ENCODE assay signal across 12 mouse cellular contexts in the genomic region with DNA sequence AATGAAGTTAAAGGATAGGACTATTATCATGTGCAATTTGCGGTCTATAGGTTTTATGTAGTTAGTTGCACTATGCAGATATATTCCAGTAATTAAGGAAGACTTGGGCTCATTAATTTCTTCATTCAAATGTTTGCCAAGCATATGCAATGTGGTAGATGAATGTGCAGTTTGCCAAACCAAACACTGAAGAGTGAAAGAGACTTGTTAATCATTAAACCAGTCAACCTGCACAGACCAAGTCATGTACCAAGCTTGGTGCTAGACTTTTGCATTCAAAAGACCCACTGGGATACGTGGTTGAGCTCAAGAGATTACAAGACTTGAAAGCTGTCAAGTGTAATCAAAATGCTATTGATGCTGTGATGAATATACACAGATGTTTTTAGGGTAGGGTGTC. TPM values are rescaled to one million over a fixed set of nuclear protein-coding genes. Genes with fewer than 3 reads are reported as not detected.
DNase-seq lines count a peak whose midpoint lies in the region; ATAC-seq and TF ChIP-seq lines count a peak whose summit lies in the region.
"Had no signal": no experiment of that assay in that cellular context is flagged by ENCODE, and none has a peak within 500 bp of the region (broad histone marks: within the 10 kb centered on the region; RNA-seq: fewer than 3 reads in every experiment).

No protein-coding gene starts in this region.

- no peak overlapping the region for H3K4me3 ChIP-seq in heart, embryonic 10.5 days
- peak overlapping the region; percentile 85; the same call in 1 of the 2 replicates for H3K4me3 ChIP-seq in lung, embryonic 15.5 days
- H3K4me3 ChIP-seq in intestine, embryonic 14.5 days (ENCODE audit: low read depth, low read length): no peak overlapping the region
- H3K4me3 ChIP-seq in liver, postnatal 0 days (ENCODE audit: low read depth, low read length): 0 out of 2 replicates have a peak overlapping the region, but pooled peaks have one; percentile 79

- no peak for DNase-seq in heart, embryonic 10.5 days (ENCODE audit: low spot score)
- DNase-seq in heart, adult 8-10 months (ENCODE audit: low spot score): no peak
- DNase-seq in lung, postnatal 10 days: no peak
- DNase-seq in intestine, embryonic 14.5 days (ENCODE audit: low spot score): no peak
- DNase-seq in liver, postnatal 0 days: no peak
- DNase-seq in adrenal gland, postnatal 25 days: no peak
- no peak for DNase-seq in frontal cortex, postnatal 10 days (ENCODE audit: low spot score in 2 of 2)

- no peaks in the 10 kb centered on the region for H3K9me3 ChIP-seq in heart, embryonic 10.5 days
- H3K9me3 ChIP-seq in lung, embryonic 15.5 days: no peaks in the 10 kb centered on the region
- no peaks in the 10 kb centered on the region for H3K9me3 ChIP-seq in intestine, embryonic 14.5 days (ENCODE audit: control insufficient read depth, low read length)
- H3K9me3 ChIP-seq in liver, postnatal 0 days (ENCODE audit: low read length): no peaks in the 10 kb centered on the region
- H3K9me3 ChIP-seq: embryonic facial prominence, embryonic 12.5 days; neural tube, embryonic 12.5 days had no signal

- TF ChIP-seq EP300 in liver, postnatal 0 days (IDR thresholded peaks at IDR 0.05; ENCODE audit: low read depth): no peak

- peak overlapping the region; percentile 33; the same call in 1 of the 2 replicates for H3K4me2 ChIP-seq in lung, embryonic 15.5 days
- H3K4me2 ChIP-seq in intestine, embryonic 14.5 days (ENCODE audit: low read length): peak overlapping the region; percentile 44; the same call in 1 of the 2 replicates
- H3K4me2 ChIP-seq in liver, postnatal 0 days (ENCODE audit: low read depth, low read length): peak overlapping the region; percentile 59

- TF ChIP-seq CTCF in liver, postnatal 0 days (IDR thresholded peaks at IDR 0.05; ENCODE audit: low read depth): no peak

- no peaks in the 10 kb centered on the region for H3K27me3 ChIP-seq in heart, embryonic 10.5 days (ENCODE audit: insufficient read depth, poor library complexity, severe bottlenecking)
- no peaks in the 10 kb centered on the region for H3K27me3 ChIP-seq in lung, embryonic 15.5 days
- no peaks in the 10 kb centered on the region for H3K27me3 ChIP-seq in intestine, embryonic 14.5 days (replicated peaks; ENCODE audit: control insufficient read depth, insufficient read depth, low read length)
- H3K27me3 ChIP-seq in liver, postnatal 0 days (ENCODE audit: insufficient read depth, low read length): no peaks in the 10 kb centered on the region
- H3K27me3 ChIP-seq: embryonic facial prominence, embryonic 12.5 days; neural tube, embryonic 12.5 days had no signal

- H3K4me1 ChIP-seq in heart, embryonic 10.5 days: no peaks in the 10 kb centered on the region
- no peaks in the 10 kb centered on the region for H3K4me1 ChIP-seq in lung, embryonic 15.5 days
- no peaks in the 10 kb centered on the region for H3K4me1 ChIP-seq in intestine, embryonic 14.5 days (replicated peaks; ENCODE audit: control insufficient read depth, insufficient read depth, low read length)
- H3K4me1 ChIP-seq in liver, postnatal 0 days (ENCODE audit: insufficient read depth): peaks cover 6% of the 10 kb centered on the region; the same call in 1 of the 2 replicates
- H3K4me1 ChIP-seq: embryonic facial prominence, embryonic 12.5 days; neural tube, embryonic 12.5 days had no signal

- no peak for ATAC-seq in lung, embryonic 15.5 days (ENCODE audit: borderline replicate concordance, extremely low read depth, low FRiP score, low TSS enrichment)
- ATAC-seq in intestine, embryonic 14.5 days (replicated peaks; ENCODE audit: low FRiP score, low TSS enrichment, low read depth): no peak
- peak; percentile 59 for ATAC-seq in liver, postnatal 0 days

- no peak overlapping the region for H3K9ac ChIP-seq in lung, embryonic 15.5 days
- H3K9ac ChIP-seq in intestine, embryonic 14.5 days (ENCODE audit: low read length): no peak overlapping the region
- no peak overlapping the region for H3K9ac ChIP-seq in liver, postnatal 0 days (replicated peaks)

- no peaks in the 10 kb centered on the region for H3K36me3 ChIP-seq in heart, embryonic 10.5 days
- H3K36me3 ChIP-seq in lung, embryonic 15.5 days: no peaks in the 10 kb centered on the region
- H3K36me3 ChIP-seq in intestine, embryonic 14.5 days (ENCODE audit: control insufficient read depth, insufficient read depth, low read length): no peaks in the 10 kb centered on the region
- H3K36me3 ChIP-seq in liver, postnatal 0 days (replicated peaks; ENCODE audit: insufficient read depth, low read length): 0 out of 2 replicates have a peak, but pooled peaks cover 5% of the 10 kb centered on the region
- H3K36me3 ChIP-seq: embryonic facial prominence, embryonic 12.5 days; neural tube, embryonic 12.5 days had no signal

- 74% methylated on average over 2 of the region's 2 CpGs for WGBS in heart, embryonic 10.5 days
- WGBS in lung, embryonic 15.5 days: 60% methylated on average over 2 of the region's 2 CpGs
- 72% methylated on average over 2 of the region's 2 CpGs for WGBS in intestine, embryonic 14.5 days
- 61% methylated on average over 2 of the region's 2 CpGs for WGBS in liver, postnatal 0 days (ENCODE audit: insufficient replicate concordance)

- H3K27ac ChIP-seq in heart, embryonic 10.5 days: peak overlapping the region; percentile 99
- H3K27ac ChIP-seq in lung, embryonic 15.5 days: no peak overlapping the region
- H3K27ac ChIP-seq in intestine, embryonic 14.5 days (ENCODE audit: low read depth): 0 out of 2 replicates have a peak overlapping the region, but pooled peaks have one; percentile 94
- peak overlapping the region; percentile 98 for H3K27ac ChIP-seq in liver, postnatal 0 days (ENCODE audit: low read depth)
- H3K27ac ChIP-seq: macrophage had no signal

RNA-seq across cellular contexts. Expression of a gene that starts 0.6 kb away (rescaled TPM):
- 31.6 and 41.5 TPM in 2 replicates for polyA plus RNA-seq in heart, embryonic 10.5 days (2016; fragmentation: Nextera tagmentation; extraction: Ambion mirVana)
- total RNA-seq in heart, adult 8-10 months (2022): 10 to 100 TPM; 32.5 to 36.9 (median 34.6) TPM
- 29.9 and 33.7 TPM in 2 replicates for polyA plus RNA-seq in lung, embryonic 15.5 days (2015; fragmentation: Nextera tagmentation; extraction: Ambion mirVana)
- polyA plus RNA-seq in intestine, embryonic 14.5 days (2014; fragmentation: Nextera tagmentation; extraction: Ambion mirVana): 41.1 and 41.3 TPM in 2 replicates
- polyA plus RNA-seq in liver, postnatal 0 days (2015; fragmentation: Nextera tagmentation; extraction: Ambion mirVana): 51.4 and 58.5 TPM in 2 replicates
- total RNA-seq in adrenal gland, postnatal 25 days (2021): 47.3 and 57.8 TPM in 2 replicates

RNA-seq across cellular contexts. Expression of a gene that starts 26.2 kb away (rescaled TPM):
- polyA plus RNA-seq in heart, embryonic 10.5 days (2016; fragmentation: Nextera tagmentation; extraction: Ambion mirVana): 2.4 and 2.6 TPM in 2 replicates
- total RNA-seq in heart, adult 8-10 months (2022): 10 to 100 TPM; 39.6 to 45.7 (median 40.9) TPM
- polyA plus RNA-seq in lung, embryonic 15.5 days (2015; fragmentation: Nextera tagmentation; extraction: Ambion mirVana): 1.9 and 2.1 TPM in 2 replicates
- 2.8 and 3.1 TPM in 2 replicates for polyA plus RNA-seq in intestine, embryonic 14.5 days (2014; fragmentation: Nextera tagmentation; extraction: Ambion mirVana)
- 1.1 and 1.4 TPM in 2 replicates for polyA plus RNA-seq in liver, postnatal 0 days (2015; fragmentation: Nextera tagmentation; extraction: Ambion mirVana)
- total RNA-seq in adrenal gland, postnatal 25 days (2021): 20.3 and 22.9 TPM in 2 replicates

RNA-seq across cellular contexts. Expression of a gene that starts 56.8 kb away (rescaled TPM):
- 2.9 and 3.4 TPM in 2 replicates for polyA plus RNA-seq in heart, embryonic 10.5 days (2016; fragmentation: Nextera tagmentation; extraction: Ambion mirVana)
- not detected for total RNA-seq in heart, adult 8-10 months (2022)
- 0.98 and 1.0 TPM in 2 replicates for polyA plus RNA-seq in lung, embryonic 15.5 days (2015; fragmentation: Nextera tagmentation; extraction: Ambion mirVana)
- 0.26 and 0.65 TPM in 2 replicates for polyA plus RNA-seq in intestine, embryonic 14.5 days (2014; fragmentation: Nextera tagmentation; extraction: Ambion mirVana)
- 2.3 and 2.7 TPM in 2 replicates for polyA plus RNA-seq in liver, postnatal 0 days (2015; fragmentation: Nextera tagmentation; extraction: Ambion mirVana)
- total RNA-seq in adrenal gland, postnatal 25 days (2021): 9.5 and 16.5 TPM in 2 replicates
- total RNA-seq: gastrocnemius, adult 18-20 months had no signal

Comparison
In these comparisons a context has a peak if more than half of its experiments do, and no peak if none do; other contexts are left out.
1. H3K4me3 ChIP-seq: peak in lung, embryonic 15.5 days (single experiment) and liver, postnatal 0 days (single experiment); none in heart, embryonic 10.5 days (single experiment) and intestine, embryonic 14.5 days (single experiment).
2. Peak in every context shown above with its lines, with median percentiles within 50 percentile points of each other: H3K4me2 ChIP-seq.